Mouse (Mus musculus) hematopoietic stem cell, adult 5-6 weeks (primary cell): Measurements from ENCODE around the gene Psmd6. TPM values are rescaled to one million over a fixed set of nuclear protein-coding genes. Genes with fewer than 3 reads are reported as not detected.

Experiments used
- ATAC-seq, 2 experiments: fragments of 125-278 bp in 1 of 2; replicated peaks in 1 of 2; 2 replicates each; pipeline ENCODE4 v1.8.0; 2016 to 2017; ENCODE audit warnings: inconsistent platforms in 2 of 2, mild to moderate bottlenecking in 2 of 2, moderate number of reproducible peaks in 2 of 2, low read depth in 1 of 2, moderate TSS enrichment in 1 of 2; ENCODE audit not compliant: low FRiP score in 2 of 2, poor library complexity in 2 of 2, severe bottlenecking in 2 of 2, insufficient read depth in 1 of 2, low TSS enrichment in 1 of 2
- total RNA-seq: library from RNA; stranded (forward); fragments of 172-1452, 232-1000 nt; gene quantifications from 2 replicates; pipeline ENCODE4 v1.2.3, GENCODE M21; 2017

Psmd6 gene
- 176 and 229 TPM in 2 replicates for total RNA-seq

DNA sequence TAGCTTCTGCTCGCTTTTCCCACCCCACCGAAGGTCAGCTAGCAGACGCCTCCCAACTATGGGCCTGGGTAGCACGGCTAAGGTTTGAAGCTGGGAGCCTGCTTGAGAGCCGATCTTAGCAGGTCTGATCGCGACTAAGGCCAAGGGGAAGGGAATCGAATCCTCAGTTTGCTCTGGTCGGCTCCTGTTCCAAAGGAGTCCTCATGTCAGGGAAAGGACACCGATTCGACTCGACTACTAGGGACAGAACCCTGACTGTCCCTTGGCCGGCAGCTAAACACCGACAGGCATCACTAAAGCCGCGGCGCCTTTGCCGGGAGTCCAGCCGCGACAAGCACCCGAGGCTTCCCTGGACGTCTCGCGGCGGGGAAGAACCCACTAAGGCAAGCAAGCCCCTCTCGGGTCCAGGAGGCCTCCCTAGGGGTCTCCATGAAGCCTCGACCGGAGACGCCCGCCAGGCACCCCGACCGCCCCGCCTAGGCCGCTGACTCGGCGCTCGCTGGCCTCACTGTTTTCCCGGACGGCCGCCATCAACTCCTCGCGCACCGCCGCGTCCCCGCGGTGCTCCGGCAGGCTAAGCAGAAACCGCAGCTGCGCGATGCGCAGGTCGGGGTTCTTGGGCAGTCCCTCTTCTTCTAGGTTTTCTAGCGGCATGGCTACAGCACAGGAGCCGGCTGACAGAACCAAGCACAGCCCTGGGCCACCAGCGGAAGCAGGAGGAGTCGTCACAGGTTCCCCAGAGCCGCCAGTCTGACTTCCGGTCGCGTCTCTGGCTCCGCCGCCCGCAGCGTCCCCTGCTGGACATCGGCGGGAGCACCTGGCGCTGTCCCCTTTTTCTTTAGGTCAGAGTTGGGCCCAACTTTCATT, at the start of gene Psmd6:
Gene Psmd6, minus strand, starts transcription at position 755 of the 867 bp plus-strand sequence.
- ATAC-seq = peak; percentile 98 to 99

DNA sequence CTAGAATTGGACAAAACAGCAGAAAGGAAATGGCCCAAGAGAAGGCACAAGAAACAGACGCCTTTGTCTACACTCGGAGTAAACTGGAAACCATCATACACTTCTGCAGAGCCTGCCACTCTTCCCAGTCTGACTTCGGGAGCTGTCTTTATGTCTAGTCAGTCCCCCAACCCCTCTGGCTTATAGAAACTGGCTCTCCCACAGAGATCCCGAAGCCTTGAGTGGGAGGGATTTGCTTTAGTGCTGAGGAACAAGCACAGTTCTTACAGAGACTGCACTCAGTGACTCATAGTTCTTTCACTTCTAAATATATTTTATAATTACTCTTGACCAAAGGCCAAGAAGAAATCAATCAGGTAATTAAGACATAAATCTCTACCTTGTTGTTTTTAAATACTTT, 10.1 kb downstream of the Psmd6 start:
- ATAC-seq = no peak

DNA sequence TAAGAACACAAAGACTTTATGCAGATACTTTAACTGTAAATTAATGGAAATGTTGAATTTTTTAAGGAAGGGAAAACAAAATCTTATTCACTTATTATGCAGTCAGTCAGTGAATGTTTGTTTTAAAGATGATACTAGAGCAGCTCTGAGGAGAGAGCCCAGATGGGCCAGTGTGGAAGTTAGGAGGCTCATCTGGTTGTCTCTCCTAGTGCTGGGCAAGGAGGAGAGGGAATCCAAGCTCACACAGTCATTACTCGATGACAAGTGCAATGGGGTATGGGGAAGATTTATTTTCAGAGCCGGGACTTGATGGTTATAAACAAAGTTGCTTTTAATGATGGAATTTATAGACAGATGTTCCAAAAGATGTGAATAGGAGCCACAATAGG, 15.9 kb downstream of the Psmd6 start:
- ATAC-seq = no peak

DNA sequence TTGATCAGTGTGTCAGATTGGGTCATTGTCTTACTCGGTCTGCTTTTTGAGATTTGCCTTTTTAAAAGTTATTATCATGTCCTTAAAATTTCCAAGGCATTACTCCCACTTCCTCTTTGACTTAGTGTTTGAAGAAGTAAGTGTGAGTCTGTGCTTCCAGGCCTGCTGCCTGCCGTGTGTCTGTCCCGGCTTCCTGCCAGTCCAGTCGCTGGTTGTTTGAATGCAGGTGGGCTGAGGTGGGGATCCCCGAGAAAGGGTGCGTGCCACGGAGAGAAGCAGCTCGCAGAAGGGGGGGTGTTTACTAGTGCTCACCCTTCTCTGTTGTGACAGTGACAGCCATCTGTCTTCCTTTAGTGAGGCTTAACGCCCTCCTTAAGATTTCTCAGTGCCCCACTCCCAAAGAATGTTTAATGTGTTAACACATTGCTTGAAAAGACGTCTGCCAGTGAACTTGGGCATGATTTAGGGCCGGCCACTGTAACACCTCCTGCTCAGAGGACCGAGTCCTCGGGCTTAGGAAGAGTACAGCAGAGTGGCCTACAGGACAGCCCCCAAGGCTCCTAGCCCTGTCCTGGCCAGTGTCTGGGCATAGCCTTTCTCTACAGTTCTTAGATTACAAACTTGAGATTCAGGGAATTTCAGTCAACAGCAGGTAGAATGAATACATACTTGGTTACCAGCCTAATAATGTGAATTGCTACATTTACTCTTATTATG, 16.4 kb downstream of the Psmd6 start:
- ATAC-seq = no peak

DNA sequence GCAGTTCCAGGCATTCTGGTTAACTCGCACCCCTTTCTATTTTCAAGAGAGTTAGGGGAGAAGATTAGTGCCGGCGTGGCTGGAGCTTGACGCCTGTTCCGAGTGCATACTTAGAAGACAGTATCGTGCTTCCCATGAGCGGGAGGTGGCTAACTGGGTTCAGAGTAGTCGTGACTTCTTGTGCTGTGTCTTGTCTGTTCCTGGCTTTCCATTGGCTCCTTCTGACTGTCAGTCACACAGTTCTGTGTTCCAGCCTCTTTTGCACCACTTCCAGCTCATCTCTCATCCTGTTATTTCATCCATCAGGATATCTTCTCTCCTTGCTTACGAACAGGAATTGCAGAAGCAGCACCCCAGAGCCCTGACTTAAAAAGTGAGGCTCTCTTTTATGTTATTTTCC, 19.5 kb downstream of the Psmd6 start:
- no peak for ATAC-seq

DNA sequence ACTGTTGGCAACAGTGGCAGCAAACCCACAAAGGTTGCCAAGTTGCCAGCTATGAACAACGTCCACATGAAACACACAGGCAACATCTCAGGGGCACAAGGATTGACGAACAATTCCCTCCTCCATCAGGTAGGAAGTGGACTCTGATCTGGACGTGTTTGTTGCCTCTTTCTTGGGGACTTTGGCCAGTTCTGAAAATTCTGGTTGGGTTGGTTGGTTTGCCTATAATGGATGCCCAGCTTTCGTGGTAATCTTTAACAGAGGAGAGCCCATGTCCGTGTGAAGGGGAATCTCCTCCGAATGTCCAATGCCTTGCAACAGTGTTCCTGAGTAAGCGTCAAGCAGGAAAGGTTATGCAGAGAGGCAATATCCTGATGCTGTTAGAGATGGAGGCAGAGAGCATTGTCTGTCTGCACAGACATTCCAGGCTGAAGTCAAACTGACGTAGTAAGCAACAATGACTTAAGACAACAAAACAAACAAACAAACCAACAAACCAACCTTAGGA, 20.0 kb downstream of the Psmd6 start:
- no peak for ATAC-seq

DNA sequence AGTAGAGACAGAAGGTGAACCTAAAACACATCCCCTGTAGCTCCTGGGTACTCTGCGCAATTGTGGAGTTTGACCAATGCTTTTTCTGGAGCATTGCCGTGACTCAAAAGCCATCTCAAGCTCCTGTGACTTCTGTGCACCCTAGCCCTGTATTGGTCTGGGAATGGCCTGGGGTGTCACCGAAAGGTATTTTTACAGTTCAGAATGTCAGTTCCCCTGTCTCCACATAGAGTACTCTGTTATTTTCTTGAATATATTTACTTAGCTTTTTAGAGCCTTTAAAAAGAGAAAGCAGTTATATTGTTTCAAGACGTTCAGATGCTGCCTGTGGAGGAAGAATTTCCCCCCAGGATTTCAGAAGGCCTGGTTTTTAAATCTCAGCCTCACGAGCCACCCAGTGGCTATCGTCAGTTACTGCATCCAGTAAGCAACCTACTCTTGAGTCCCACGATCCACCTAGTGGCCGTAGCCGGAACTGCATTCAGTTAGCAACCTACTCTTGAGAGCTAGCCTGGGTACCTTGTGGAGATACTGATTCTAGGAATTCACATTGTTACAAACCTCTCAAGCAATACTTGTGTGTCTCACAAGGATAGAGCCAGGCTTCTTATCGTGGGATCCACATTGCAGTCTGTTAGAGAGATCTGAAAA, 22.3 kb downstream of the Psmd6 start:
- ATAC-seq = peak; percentile 77 to 96

DNA sequence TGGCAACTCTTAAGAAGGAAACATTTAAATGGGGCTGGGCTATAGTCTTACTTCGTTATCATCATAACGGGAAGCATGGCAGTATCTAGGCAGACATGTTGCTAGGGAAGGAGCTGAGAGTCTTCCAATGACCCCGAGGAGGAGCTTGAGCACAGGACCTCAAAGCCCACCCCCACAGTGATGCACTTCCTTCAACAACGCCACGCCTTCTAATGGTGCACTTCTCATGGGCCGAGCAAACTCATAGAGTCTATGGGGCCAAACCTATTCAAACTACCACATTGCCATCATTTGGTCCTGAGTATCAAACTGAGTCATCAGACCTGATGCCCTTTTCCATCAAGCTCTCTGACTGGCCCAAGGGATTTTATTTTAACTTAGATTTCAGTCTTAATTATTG, 30.2 kb downstream of the Psmd6 start:
- ATAC-seq = no peak

DNA sequence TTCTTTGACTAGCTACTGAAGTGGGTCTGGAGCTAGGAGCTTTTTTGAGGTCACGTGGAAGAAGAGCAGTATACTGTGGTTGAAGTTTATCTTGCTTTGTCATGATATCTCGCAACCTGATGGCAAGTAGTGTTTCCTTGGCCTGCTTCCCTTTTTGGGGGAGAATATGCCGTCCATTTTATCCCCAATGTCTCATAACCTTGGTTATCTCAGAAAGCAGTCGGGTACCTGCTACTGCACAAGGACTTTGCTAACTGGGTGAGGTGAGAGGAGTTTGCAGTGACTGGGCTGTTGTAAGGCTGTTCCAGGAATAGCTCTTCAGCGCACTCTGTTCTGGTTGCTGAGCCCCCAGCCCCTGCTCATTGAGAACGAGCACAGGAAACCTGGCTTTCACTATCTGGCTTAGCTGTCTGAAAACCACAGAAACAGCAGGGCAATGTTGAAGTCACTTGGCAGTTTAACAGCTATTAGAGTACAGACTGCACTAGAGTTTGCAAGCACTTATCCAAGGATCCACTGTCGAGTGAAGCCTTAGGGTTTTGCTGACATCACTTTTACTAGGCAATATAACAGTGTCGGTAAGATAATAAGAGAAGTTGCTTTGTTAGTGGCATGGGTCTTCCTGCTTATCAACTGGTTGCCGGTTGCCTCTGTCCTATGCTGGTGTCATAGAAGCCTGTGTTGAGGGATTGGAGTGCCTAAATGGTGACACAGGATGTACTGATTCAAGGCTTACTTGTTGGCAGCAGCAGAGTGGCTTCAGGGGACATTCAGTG, 32.6 kb downstream of the Psmd6 start:
- ATAC-seq = peak; percentile 86

DNA sequence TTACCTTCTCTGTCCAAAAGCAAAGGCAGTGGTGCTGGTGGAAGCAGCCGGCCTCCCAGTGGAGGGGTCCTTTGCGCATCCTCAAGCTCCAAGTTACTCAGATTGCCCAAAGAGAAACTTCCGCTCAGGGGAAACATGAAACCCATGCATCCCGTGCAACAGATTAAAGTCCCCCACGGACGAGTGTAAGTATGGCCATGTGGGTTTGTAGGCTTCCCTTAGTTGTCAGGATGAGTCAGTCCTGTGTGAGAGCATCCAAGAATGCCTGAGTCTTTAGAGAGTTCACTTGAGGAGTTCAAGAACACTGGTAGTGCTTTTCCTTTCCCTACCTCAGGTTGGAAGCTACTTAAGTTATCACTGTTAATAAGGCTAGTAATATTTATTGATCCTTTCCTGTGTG, 33.4 kb downstream of the Psmd6 start:
- ATAC-seq = no peak

DNA sequence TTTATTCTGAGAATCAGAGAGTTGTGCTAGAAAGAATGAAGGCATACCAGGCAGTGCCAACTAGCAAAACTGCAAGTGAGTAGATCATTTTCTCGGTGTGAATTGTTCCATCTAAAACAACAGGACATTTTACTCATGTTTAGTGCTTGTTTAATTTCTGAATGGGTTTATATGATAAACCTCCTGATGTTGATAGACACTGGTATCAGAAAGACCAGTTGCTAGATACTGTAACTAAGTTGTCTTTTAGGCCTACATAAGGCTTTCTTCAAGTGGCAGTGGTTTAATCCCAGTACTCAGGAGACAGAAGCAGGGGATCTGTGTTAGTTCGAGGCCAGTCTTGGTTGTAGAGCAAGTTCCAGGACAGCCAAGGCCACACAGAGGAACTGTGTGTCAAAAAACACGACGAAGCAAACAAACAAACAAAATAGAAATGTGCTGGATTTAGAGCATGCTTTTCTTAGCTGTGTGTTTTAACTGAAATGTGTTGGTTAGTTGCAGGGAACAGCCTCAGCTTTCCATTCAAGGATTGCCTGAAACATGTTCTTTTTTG, 34.0 kb downstream of the Psmd6 start:
- no peak for ATAC-seq

DNA sequence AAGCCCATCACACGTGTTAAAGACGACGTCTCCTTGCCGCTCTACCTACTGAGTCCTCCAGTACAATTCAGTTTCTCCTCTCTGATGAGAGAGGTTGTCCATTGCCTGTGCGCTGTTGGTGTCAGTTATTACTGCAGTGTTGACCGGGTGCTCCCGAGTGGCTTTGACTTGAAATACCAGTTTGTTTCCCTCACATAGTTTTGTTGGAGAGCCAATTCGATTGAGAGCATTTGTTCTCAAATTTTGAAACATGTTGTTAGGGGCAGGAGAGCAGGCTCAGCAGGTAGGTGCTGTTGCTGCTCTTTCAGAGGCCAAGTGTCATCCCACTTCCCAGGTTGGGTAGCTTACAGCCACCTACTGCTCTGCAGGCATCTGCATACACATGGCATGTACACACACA, 37.0 kb downstream of the Psmd6 start:
- ATAC-seq = no peak

DNA sequence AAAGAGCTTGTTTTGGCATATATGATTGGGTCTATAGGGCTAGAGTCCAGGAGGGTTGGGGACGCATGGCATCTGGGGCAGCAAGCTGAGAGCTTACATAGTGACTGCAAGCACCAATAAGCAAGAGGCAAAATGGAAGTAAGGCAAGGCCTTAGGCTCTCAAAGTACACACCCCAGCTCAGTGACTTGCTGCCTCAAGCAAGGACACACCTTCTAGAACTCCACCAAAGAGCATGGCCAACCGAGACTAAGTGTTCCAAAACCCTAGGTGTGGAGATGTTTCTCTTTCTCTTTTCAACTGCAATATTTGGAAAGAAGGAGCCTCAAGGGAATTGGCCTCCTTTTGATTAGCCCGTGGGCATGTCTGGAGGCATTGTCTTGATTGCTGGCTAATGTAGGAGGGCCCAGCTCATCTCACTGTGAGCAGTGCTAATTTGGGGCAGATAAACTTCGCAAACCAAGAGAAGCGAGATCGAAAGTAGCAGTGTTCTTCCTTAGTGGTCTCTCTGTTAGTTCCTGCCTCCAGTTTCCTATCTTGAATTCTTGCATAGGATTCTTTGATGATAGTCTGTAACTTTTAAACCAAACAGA, 40.1 kb downstream of the Psmd6 start:
- peak in 1 of 2 experiments; percentile 21; a peak in 1 of 4 replicates for ATAC-seq

DNA sequence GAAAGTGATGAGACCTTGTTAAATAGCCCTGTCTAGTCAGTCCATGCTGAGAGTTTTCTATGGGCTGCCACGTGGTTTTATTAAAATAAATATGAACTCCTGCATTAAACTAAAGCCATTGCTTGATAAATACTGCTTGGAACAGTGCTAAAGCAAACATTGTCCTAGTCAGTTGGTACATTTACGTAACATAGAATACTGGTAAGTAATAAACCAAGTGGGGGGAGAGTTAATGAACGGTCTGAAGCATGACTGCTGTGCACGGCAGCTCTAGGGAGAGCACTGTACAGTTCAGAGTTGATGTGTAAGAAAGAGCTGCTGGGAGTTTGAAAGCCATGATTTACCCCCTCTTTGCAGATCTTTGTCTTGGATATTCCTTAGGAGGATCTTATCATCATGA, 49.3 kb downstream of the Psmd6 start:
- ATAC-seq = no peak

DNA sequence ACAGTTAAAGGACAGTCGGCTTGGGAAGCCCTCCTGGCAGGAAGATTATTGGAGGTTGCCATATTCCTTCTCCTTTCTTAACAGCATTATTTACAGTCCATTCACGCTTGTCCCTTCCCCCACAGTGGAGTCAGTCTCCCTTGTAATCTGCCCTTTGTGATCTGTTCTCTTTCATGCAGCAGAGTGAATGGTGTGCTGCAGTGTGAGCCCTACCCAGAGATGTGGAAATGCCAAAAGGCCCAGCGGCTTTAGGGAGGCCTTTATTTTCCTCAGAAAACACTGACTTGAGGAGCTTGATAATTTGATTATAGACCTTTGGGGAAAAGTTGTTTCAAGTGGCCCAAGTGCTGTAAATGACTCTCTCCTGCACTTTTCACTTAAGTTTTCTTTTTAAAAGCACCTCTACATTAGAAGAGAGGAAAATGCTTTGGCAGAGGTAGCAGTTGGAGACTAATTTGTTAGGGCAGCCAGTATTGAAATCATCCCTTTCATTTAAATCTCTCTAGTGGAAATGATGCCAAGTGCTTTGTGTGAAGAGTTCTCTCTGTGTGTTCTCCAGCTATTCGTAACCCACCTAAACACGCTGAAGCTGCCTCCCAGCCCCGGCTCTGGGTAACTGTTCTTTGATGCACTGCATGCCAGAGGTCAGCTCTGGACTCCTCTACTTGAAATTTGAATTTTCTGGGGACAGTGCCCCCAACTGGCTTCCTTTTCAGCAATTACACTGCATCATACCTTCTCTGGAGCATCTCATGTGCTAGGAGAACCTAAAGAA, 50.1 kb downstream of the Psmd6 start:
- no peak for ATAC-seq

DNA sequence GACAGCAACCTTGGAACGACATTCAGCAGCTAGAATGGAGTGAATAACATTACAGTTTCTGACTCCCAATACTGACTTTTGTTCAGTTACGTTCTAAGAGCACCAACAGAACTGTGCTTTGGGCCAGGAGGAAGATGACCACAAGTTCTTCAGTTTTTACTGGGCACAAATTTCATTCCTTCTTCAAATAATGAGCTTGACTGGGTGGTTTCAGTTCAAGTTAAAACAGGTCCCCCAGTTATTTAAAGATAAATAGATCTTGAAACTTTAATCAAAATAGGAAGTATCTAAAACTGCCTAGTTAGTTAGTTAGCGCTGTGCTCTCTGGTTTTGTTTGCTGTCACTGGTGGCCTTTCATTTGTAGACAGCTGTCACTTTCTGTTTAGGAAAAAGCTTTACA, 52.2 kb downstream of the Psmd6 start:
- ATAC-seq = peak in 1 of 2 experiments; percentile 1; a peak in 1 of 4 replicates
